Mouse (Mus musculus): ENCODE data around the gene Gm45716. TPM values are rescaled to one million over a fixed set of nuclear protein-coding genes. Genes with fewer than 3 reads are reported as not detected.

The Gm45716 gene
- polyA plus RNA-seq, 1 experiment from 2014 or later, result 9.4 TPM

GRCm38 (mm10) chr11:90241874-90242273, 54.4 kb downstream of the Gm45716 start:
- 80% methylated on average over 2 of the region's 2 CpGs for WGBS

GRCm38 (mm10) chr11:90243300-90243699, 55.8 kb downstream of the Gm45716 start:
- no peaks in the 10 kb centered on the region for H3K36me3 ChIP-seq (ENCODE audit: control insufficient read depth, insufficient read depth, low read length)
- H3K4me3 ChIP-seq (ENCODE audit: low read length), result no peak overlapping the region
- WGBS, result 91% methylated on average over 2 of the region's 2 CpGs
- no peaks in the 10 kb centered on the region for H3K27me3 ChIP-seq (replicated peaks; ENCODE audit: control insufficient read depth, insufficient read depth, low read length)
- H3K9me3 ChIP-seq (ENCODE audit: control insufficient read depth, low read length), result no peaks in the 10 kb centered on the region
- ATAC-seq, result no peak
- no peak overlapping the region for H3K27ac ChIP-seq (ENCODE audit: low read length)
- no peak overlapping the region for H3K4me2 ChIP-seq (ENCODE audit: low read depth, low read length)
- H3K4me1 ChIP-seq (ENCODE audit: control insufficient read depth, insufficient read depth, low read length), result no peaks in the 10 kb centered on the region
- no peak overlapping the region for H3K9ac ChIP-seq (ENCODE audit: low read depth, low read length)

More at GRCm38 (mm10) chr11:90241874-90242273, 54.4 kb downstream of the Gm45716 start:
- Histone ChIP-seq H3K4me2 (ENCODE audit: low read depth, low read length) (no peak overlapping the region), H3K36me3 (ENCODE audit: control insufficient read depth, insufficient read depth, low read length) (no peaks in the 10 kb centered on the region), H3K27me3 (replicated peaks; ENCODE audit: control insufficient read depth, insufficient read depth, low read length) (no peaks in the 10 kb centered on the region), H3K4me1 (ENCODE audit: control insufficient read depth, insufficient read depth, low read length) (no peaks in the 10 kb centered on the region), H3K27ac (ENCODE audit: low read length) (no peak overlapping the region), H3K4me3 (ENCODE audit: low read length) (no peak overlapping the region), H3K9ac (ENCODE audit: low read depth, low read length) (no peak overlapping the region), H3K9me3 (ENCODE audit: control insufficient read depth, low read length) (no peaks in the 10 kb centered on the region)
- no peak for ATAC-seq

- no peak overlapping the region for H3K9ac ChIP-seq (ENCODE audit: low read depth, low read length)
- no peaks in the 10 kb centered on the region for H3K36me3 ChIP-seq (ENCODE audit: control insufficient read depth, insufficient read depth, low read length)
- no peak overlapping the region for H3K27ac ChIP-seq (ENCODE audit: low read length)
- no peak for ATAC-seq
- H3K4me1 ChIP-seq (ENCODE audit: control insufficient read depth, insufficient read depth, low read length), result peaks cover 4% of the 10 kb centered on the region; the same call in 1 of the 2 replicates
- no peak overlapping the region for H3K4me2 ChIP-seq (ENCODE audit: low read depth, low read length)
- WGBS, result 77% methylated on average over 6 of the region's 6 CpGs
- H3K27me3 ChIP-seq (replicated peaks; ENCODE audit: control insufficient read depth, insufficient read depth, low read length), result no peaks in the 10 kb centered on the region
- no peaks in the 10 kb centered on the region for H3K9me3 ChIP-seq (ENCODE audit: control insufficient read depth, low read length)
- H3K4me3 ChIP-seq (ENCODE audit: low read length), result no peak overlapping the region
These were observed 58.1 kb downstream of the Gm45716 start for GRCm38 (mm10) chr11:90245630-90246029.

GRCm38 (mm10) chr11:90246676-90247075, 59.2 kb downstream of the Gm45716 start:
- Histone ChIP-seq H3K9ac (ENCODE audit: low read depth, low read length) (no peak overlapping the region), H3K27me3 (replicated peaks; ENCODE audit: control insufficient read depth, insufficient read depth, low read length) (no peaks in the 10 kb centered on the region), H3K9me3 (ENCODE audit: control insufficient read depth, low read length) (no peaks in the 10 kb centered on the region), H3K4me2 (ENCODE audit: low read depth, low read length) (no peak overlapping the region), H3K4me1 (ENCODE audit: control insufficient read depth, insufficient read depth, low read length) (peaks cover 10% of the 10 kb centered on the region), H3K27ac (ENCODE audit: low read length) (no peak overlapping the region), H3K36me3 (ENCODE audit: control insufficient read depth, insufficient read depth, low read length) (no peaks in the 10 kb centered on the region), H3K4me3 (ENCODE audit: low read length) (no peak overlapping the region)
- no peak for ATAC-seq
- 77% methylated on average over 4 of the region's 4 CpGs for WGBS

- Histone ChIP-seq H3K27me3 (replicated peaks; ENCODE audit: control insufficient read depth, insufficient read depth, low read length) (no peaks in the 10 kb centered on the region), H3K4me3 (ENCODE audit: low read length) (no peak overlapping the region), H3K27ac (ENCODE audit: low read length) (no peak overlapping the region), H3K9me3 (ENCODE audit: control insufficient read depth, low read length) (no peaks in the 10 kb centered on the region), H3K4me1 (ENCODE audit: control insufficient read depth, insufficient read depth, low read length) (peaks cover 21% of the 10 kb centered on the region), H3K4me2 (ENCODE audit: low read depth, low read length) (no peak overlapping the region), H3K9ac (ENCODE audit: low read depth, low read length) (no peak overlapping the region), H3K36me3 (ENCODE audit: control insufficient read depth, insufficient read depth, low read length) (no peaks in the 10 kb centered on the region)
- WGBS, result 74% methylated on average over 4 of the region's 4 CpGs
- ATAC-seq, result no peak
These were observed 60.3 kb downstream of the Gm45716 start for GRCm38 (mm10) chr11:90247793-90248192.

GRCm38 (mm10) chr11:90249025-90249650, 61.7 kb downstream of the Gm45716 start, which contains the start of gene Mmd:
Gene Mmd, plus strand, starts transcription at chr11:90249456.
- Histone ChIP-seq H3K27ac (ENCODE audit: low read length) (peak within 1 kb of the TSS; percentile 86), H3K4me1 (ENCODE audit: control insufficient read depth, insufficient read depth, low read length) (peaks cover 24% of the 10 kb centered on the region), H3K4me2 (ENCODE audit: low read depth, low read length) (peak within 1 kb of the TSS; percentile 84), H3K9me3 (ENCODE audit: control insufficient read depth, low read length) (no peaks in the 10 kb centered on the region), H3K9ac (ENCODE audit: low read depth, low read length) (peak within 1 kb of the TSS; percentile 96), H3K36me3 (ENCODE audit: control insufficient read depth, insufficient read depth, low read length) (no peaks in the 10 kb centered on the region), H3K27me3 (replicated peaks; ENCODE audit: control insufficient read depth, insufficient read depth, low read length) (no peaks in the 10 kb centered on the region), H3K4me3 (ENCODE audit: low read length) (peak within 1 kb of the TSS; percentile 89)
- 1% methylated on average over 41 of the region's 51 CpGs for WGBS
- ATAC-seq, result peak; percentile 99

- WGBS, result under 1% methylated on average over 22 of the region's 22 CpGs
- Histone ChIP-seq H3K36me3 (ENCODE audit: control insufficient read depth, insufficient read depth, low read length) (no peaks in the 10 kb centered on the region), H3K4me3 (ENCODE audit: low read length) (peak overlapping the region; percentile 89), H3K9me3 (ENCODE audit: control insufficient read depth, low read length) (no peaks in the 10 kb centered on the region), H3K4me2 (ENCODE audit: low read depth, low read length) (peak overlapping the region; percentile 84), H3K27ac (ENCODE audit: low read length) (peak overlapping the region; percentile 86), H3K27me3 (replicated peaks; ENCODE audit: control insufficient read depth, insufficient read depth, low read length) (no peaks in the 10 kb centered on the region), H3K4me1 (ENCODE audit: control insufficient read depth, insufficient read depth, low read length) (peaks cover 24% of the 10 kb centered on the region), H3K9ac (ENCODE audit: low read depth, low read length) (peak overlapping the region; percentile 96)
- 0 out of 2 replicates have a peak, but pooled peaks have one; percentile 25 for ATAC-seq
These were observed 62.2 kb downstream of the Gm45716 start for GRCm38 (mm10) chr11:90249701-90250141.

GRCm38 (mm10) chr11:90250189-90250588, 62.7 kb downstream of the Gm45716 start:
- 3% methylated on average over 9 of the region's 9 CpGs for WGBS
- no peaks in the 10 kb centered on the region for H3K36me3 ChIP-seq (ENCODE audit: control insufficient read depth, insufficient read depth, low read length)

GRCm38 (mm10) chr11:90250730-90251129, 63.2 kb downstream of the Gm45716 start:
- H3K36me3 ChIP-seq (ENCODE audit: control insufficient read depth, insufficient read depth, low read length), result no peaks in the 10 kb centered on the region; the same call in 1 of the 2 replicates
- no peaks in the 10 kb centered on the region for H3K9me3 ChIP-seq (ENCODE audit: control insufficient read depth, low read length)
- H3K27ac ChIP-seq (ENCODE audit: low read length), result 0 out of 2 replicates have a peak overlapping the region, but pooled peaks have one; percentile 1
- ATAC-seq, result no peak
- no peaks in the 10 kb centered on the region for H3K27me3 ChIP-seq (replicated peaks; ENCODE audit: control insufficient read depth, insufficient read depth, low read length)
- peak overlapping the region; percentile 84 for H3K4me2 ChIP-seq (ENCODE audit: low read depth, low read length)
- H3K4me1 ChIP-seq (ENCODE audit: control insufficient read depth, insufficient read depth, low read length), result peaks cover 24% of the 10 kb centered on the region
- peak overlapping the region; percentile 89 for H3K4me3 ChIP-seq (ENCODE audit: low read length)
- H3K9ac ChIP-seq (ENCODE audit: low read depth, low read length), result peak overlapping the region; percentile 96; the same call in 1 of the 2 replicates
- 45% methylated on average over 7 of the region's 7 CpGs for WGBS

More at GRCm38 (mm10) chr11:90250189-90250588, 62.7 kb downstream of the Gm45716 start:
- H3K9ac ChIP-seq (ENCODE audit: low read depth, low read length), result peak overlapping the region; percentile 96
- H3K27me3 ChIP-seq (replicated peaks; ENCODE audit: control insufficient read depth, insufficient read depth, low read length), result no peaks in the 10 kb centered on the region
- H3K4me1 ChIP-seq (ENCODE audit: control insufficient read depth, insufficient read depth, low read length), result peaks cover 24% of the 10 kb centered on the region
- H3K9me3 ChIP-seq (ENCODE audit: control insufficient read depth, low read length), result no peaks in the 10 kb centered on the region
- peak overlapping the region; percentile 89 for H3K4me3 ChIP-seq (ENCODE audit: low read length)
- ATAC-seq, result no peak
- peak overlapping the region; percentile 84 for H3K4me2 ChIP-seq (ENCODE audit: low read depth, low read length)
- peak overlapping the region; percentile 86 for H3K27ac ChIP-seq (ENCODE audit: low read length)
